Mouse (Mus musculus): ENCODE data around the gene Gm21974. TPM values are rescaled to one million over a fixed set of nuclear protein-coding genes. Genes with fewer than 3 reads are reported as not detected.
A peak's percentile ranks its signal among the peaks of the same experiment; 100 is the strongest.
"Not testable (repeated sequence)": the region's sequence is repeated elsewhere in the genome, so short reads cannot be mapped to it uniquely, and the experiment has no call there.

Gm21974 gene
- polyA plus RNA-seq, 1 experiment, result not detected

GRCm38 (mm10) chr7:127842001-127842718 is 53.1 kb downstream of the Gm21974 start:
- H3K4me3 ChIP-seq, result peak overlapping the region; percentile 94
- TF ChIP-seq TCF12 (IDR thresholded peaks at IDR 0.05; ENCODE audit: insufficient read depth, poor library complexity, severe bottlenecking), result no peak
- peak; percentile 63 for TF ChIP-seq POLR2A (IDR thresholded peaks at IDR 0.05; ENCODE audit: insufficient read length, low read depth)
- no peak for TF ChIP-seq USF1 (IDR thresholded peaks at IDR 0.05; ENCODE audit: low read depth)
- peak; percentile 86 for TF ChIP-seq POLR2AphosphoS2 (IDR thresholded peaks at IDR 0.05; ENCODE audit: insufficient read length, low read depth)
- no peak for TF ChIP-seq SRF (IDR thresholded peaks at IDR 0.05; ENCODE audit: control insufficient read depth, insufficient read length, low read depth)
- TF ChIP-seq MAX (IDR thresholded peaks at IDR 0.05; ENCODE audit: low read depth), result no peak

GRCm38 (mm10) chr7:127841340-127842000 is 53.8 kb downstream of the Gm21974 start:
- TF ChIP-seq POLR2AphosphoS2 (IDR thresholded peaks at IDR 0.05; ENCODE audit: insufficient read length, low read depth), result peak; percentile 81
- peak; percentile 92 for TF ChIP-seq MAX (IDR thresholded peaks at IDR 0.05; ENCODE audit: low read depth)
- TF ChIP-seq POLR2A (IDR thresholded peaks at IDR 0.05; ENCODE audit: insufficient read length, low read depth), result peak; percentile 75
- no peak for TF ChIP-seq TCF3 (IDR thresholded peaks at IDR 0.05; ENCODE audit: insufficient read length, low read depth)
- TF ChIP-seq TCF12 (IDR thresholded peaks at IDR 0.05; ENCODE audit: insufficient read depth, poor library complexity, severe bottlenecking), result no peak
- peak; percentile 89 for TF ChIP-seq USF1 (IDR thresholded peaks at IDR 0.05; ENCODE audit: low read depth)
- TF ChIP-seq E2F4 (IDR thresholded peaks at IDR 0.05; ENCODE audit: insufficient read depth), result peak; percentile 62
- peak in 2 of 3 experiments; percentile 37 to 58 for TF ChIP-seq MYOG (IDR thresholded peaks at IDR 0.05; ENCODE audit: control insufficient read depth in 1 of 3, insufficient read depth in 1 of 3, insufficient read length in 2 of 3, low read depth in 2 of 3)
- peak in 2 of 3 experiments; percentile 58 to 65 for TF ChIP-seq MYOD1 (IDR thresholded peaks at IDR 0.05; ENCODE audit: control insufficient read depth in 1 of 3, insufficient read length in 2 of 3, low read depth in 2 of 3)
- TF ChIP-seq REST (IDR thresholded peaks at IDR 0.05; ENCODE audit: insufficient read depth, insufficient read length), result no peak
- TF ChIP-seq SRF (IDR thresholded peaks at IDR 0.05; ENCODE audit: control insufficient read depth, insufficient read length, low read depth), result no peak
- TF ChIP-seq CEBPB (IDR thresholded peaks at IDR 0.05; ENCODE audit: insufficient read depth, poor library complexity, severe bottlenecking), result no peak
- Histone ChIP-seq H3ac (ENCODE audit: control insufficient read depth, insufficient read length) (peak overlapping the region; percentile 28), H3K4me3 (peak overlapping the region; percentile 94), H3K27me3 (ENCODE audit: control insufficient read depth, insufficient read depth, insufficient read length) (no peaks in the 10 kb centered on the region), H3K4me2 (ENCODE audit: low read depth) (peak overlapping the region; percentile 89), H3K36me3 (ENCODE audit: control insufficient read depth, insufficient read depth) (peaks cover 21% of the 10 kb centered on the region), H3K79me2 (ENCODE audit: control insufficient read depth, insufficient read depth) (peaks cover 8% of the 10 kb centered on the region)

More at GRCm38 (mm10) chr7:127842001-127842718, 53.1 kb downstream of the Gm21974 start:
- H3K27me3 ChIP-seq (ENCODE audit: control insufficient read depth, insufficient read depth, insufficient read length), result no peaks in the 10 kb centered on the region
- H3K4me2 ChIP-seq (ENCODE audit: low read depth), result peak overlapping the region; percentile 89
- peaks cover 24% of the 10 kb centered on the region for H3K36me3 ChIP-seq (ENCODE audit: control insufficient read depth, insufficient read depth)
- H3K79me2 ChIP-seq (ENCODE audit: control insufficient read depth, insufficient read depth), result peaks cover 8% of the 10 kb centered on the region
- peak overlapping the region; percentile 28 for H3ac ChIP-seq (ENCODE audit: control insufficient read depth, insufficient read length)

DNA sequence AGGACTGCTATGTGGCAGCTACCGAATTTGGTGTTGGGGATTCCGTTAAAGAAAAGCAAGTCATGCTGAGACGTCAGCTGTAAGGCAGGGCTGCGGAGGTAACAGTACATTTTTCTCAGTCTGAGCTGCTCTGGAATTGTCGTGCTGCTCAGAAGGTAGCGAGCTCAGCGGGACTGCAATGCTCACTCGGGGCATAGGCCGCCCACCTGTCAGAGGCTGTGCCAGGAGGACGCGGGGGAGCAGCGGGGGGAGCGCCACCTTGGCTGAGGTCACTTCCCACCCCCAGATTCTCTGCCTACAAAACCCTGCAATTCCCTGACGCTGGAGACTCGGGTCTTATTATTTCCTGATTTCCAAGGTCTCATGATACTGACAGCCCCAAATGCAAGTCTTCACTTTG is 54.4 kb downstream of the Gm21974 start:
- no peaks in the 10 kb centered on the region for H3K27me3 ChIP-seq (ENCODE audit: control insufficient read depth, insufficient read depth, insufficient read length)
- peak overlapping the region; percentile 94 for H3K4me3 ChIP-seq
- H3ac ChIP-seq (ENCODE audit: control insufficient read depth, insufficient read length), result peak overlapping the region; percentile 28
- H3K4me2 ChIP-seq (ENCODE audit: low read depth), result peak overlapping the region; percentile 88
- H3K79me2 ChIP-seq (ENCODE audit: control insufficient read depth, insufficient read depth), result peaks cover 8% of the 10 kb centered on the region
- H3K36me3 ChIP-seq (ENCODE audit: control insufficient read depth, insufficient read depth), result peaks cover 16% of the 10 kb centered on the region
- TF ChIP-seq SRF (IDR thresholded peaks at IDR 0.05; ENCODE audit: control insufficient read depth, insufficient read length, low read depth) (no peak), TCF12 (IDR thresholded peaks at IDR 0.05; ENCODE audit: insufficient read depth, poor library complexity, severe bottlenecking) (no peak), CEBPB (IDR thresholded peaks at IDR 0.05; ENCODE audit: insufficient read depth, poor library complexity, severe bottlenecking) (no peak), TCF3 (IDR thresholded peaks at IDR 0.05; ENCODE audit: insufficient read length, low read depth) (no peak), MYOG (IDR thresholded peaks at IDR 0.05; ENCODE audit: control insufficient read depth in 1 of 3, insufficient read depth in 1 of 3, insufficient read length in 2 of 3, low read depth in 2 of 3) (peak in 1 of 3 experiments; percentile 30), REST (IDR thresholded peaks at IDR 0.05; ENCODE audit: insufficient read depth, insufficient read length) (no peak), MYOD1 (IDR thresholded peaks at IDR 0.05; ENCODE audit: control insufficient read depth in 1 of 3, insufficient read length in 2 of 3, low read depth in 2 of 3) (peak in 2 of 3 experiments; percentile 11 to 60), POLR2A (IDR thresholded peaks at IDR 0.05; ENCODE audit: insufficient read length, low read depth) (no peak), USF1 (IDR thresholded peaks at IDR 0.05; ENCODE audit: low read depth) (no peak), POLR2AphosphoS2 (IDR thresholded peaks at IDR 0.05; ENCODE audit: insufficient read length, low read depth) (no peak), MAX (IDR thresholded peaks at IDR 0.05; ENCODE audit: low read depth) (no peak), E2F4 (IDR thresholded peaks at IDR 0.05; ENCODE audit: insufficient read depth) (no peak)

GRCm38 (mm10) chr7:127840031-127840430 is 55.2 kb downstream of the Gm21974 start:
- H3K4me3 ChIP-seq; H3K27me3 ChIP-seq (ENCODE audit: control insufficient read depth, insufficient read depth, insufficient read length); H3ac ChIP-seq (ENCODE audit: control insufficient read depth, insufficient read length); H3K4me2 ChIP-seq (ENCODE audit: low read depth); H3K79me2 ChIP-seq (ENCODE audit: control insufficient read depth, insufficient read depth): not testable (repeated sequence)
- peaks cover 12% of the 10 kb centered on the region for H3K36me3 ChIP-seq (ENCODE audit: control insufficient read depth, insufficient read depth)

DNA sequence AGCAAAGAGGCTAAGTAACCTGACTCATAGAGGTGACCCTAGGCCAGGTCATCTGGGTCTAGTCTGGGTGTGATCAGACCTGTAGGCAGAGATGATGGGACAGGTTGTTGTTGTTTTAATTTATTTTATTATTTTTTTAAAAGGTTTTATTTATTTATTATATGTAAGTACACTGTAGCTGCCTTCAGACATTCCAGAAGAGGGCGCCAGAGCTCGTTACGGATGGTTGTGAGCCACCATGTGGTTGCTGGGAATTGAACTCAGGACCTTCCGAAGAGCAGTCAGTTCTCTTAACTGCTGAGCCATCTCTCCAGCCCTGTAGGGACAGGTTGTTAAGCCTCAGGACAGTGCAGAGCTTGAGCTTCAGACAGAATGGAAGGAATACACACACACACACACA is 57.4 kb downstream of the Gm21974 start:
- not testable (repeated sequence) for H3K4me2 ChIP-seq (ENCODE audit: low read depth); H3K79me2 ChIP-seq (ENCODE audit: control insufficient read depth, insufficient read depth); H3K36me3 ChIP-seq (ENCODE audit: control insufficient read depth, insufficient read depth); H3K27me3 ChIP-seq (ENCODE audit: control insufficient read depth, insufficient read depth, insufficient read length); H3ac ChIP-seq (ENCODE audit: control insufficient read depth, insufficient read length); H3K4me3 ChIP-seq
